Mouse (Mus musculus) kidney, postnatal 0 days (tissue): Measurements from ENCODE around the gene Prr14l. TPM values are rescaled to one million over a fixed set of nuclear protein-coding genes. Genes with fewer than 3 reads are reported as not detected.
A peak's percentile ranks its signal among the peaks of the same experiment; 100 is the strongest.
"Not testable (repeated sequence)": the region's sequence is repeated elsewhere in the genome, so short reads cannot be mapped to it uniquely, and the experiment has no call there.

Source experiments
- ATAC-seq: fragments of 200-750 bp; cut with Nextera tagmentation; replicated peaks from 2 replicates; pipeline ENCODE4 v1.8.0; 2017; ENCODE audit warnings: low read depth, moderate number of reproducible peaks, moderate TSS enrichment, moderate library complexity; ENCODE audit not compliant: low FRiP score
- DNase-seq: peaks from one replicate; pipeline ENCODE4 v3.0.0-alpha.2; 2016; ENCODE audit warnings: low spot score
- H3K27ac ChIP-seq: fragments of 300-500 bp; sonication (generic); 2 replicates; pipeline ENCODE4 v1.5.1; 2014; ENCODE audit warnings: mild to moderate bottlenecking
- H3K27me3 ChIP-seq: fragments of 300-500 bp; sonication (generic); 2 replicates; pipeline ENCODE4 v1.6.1; 2014; ENCODE audit warnings: low read length, mixed read lengths; ENCODE audit not compliant: insufficient read depth
- H3K36me3 ChIP-seq: fragments of 300-500 bp; sonication (generic); 2 replicates; pipeline ENCODE4 v1.6.1; 2014; ENCODE audit warnings: low read length, mixed read lengths; ENCODE audit not compliant: insufficient read depth
- H3K4me1 ChIP-seq: fragments of 300-500 bp; sonication (generic); replicated peaks from 2 replicates; pipeline ENCODE4 v1.6.1; 2014; ENCODE audit warnings: antibody characterized with exemption, low read length, mixed read lengths; ENCODE audit not compliant: insufficient read depth
- H3K4me2 ChIP-seq: fragments of 300-500 bp; sonication (generic); 2 replicates; pipeline ENCODE4 v1.6.1; 2014; ENCODE audit warnings: mild to moderate bottlenecking, low read length, moderate library complexity, mixed read lengths
- H3K4me3 ChIP-seq: fragments of 300-500 bp; sonication (generic); replicated peaks from 2 replicates; pipeline ENCODE4 v1.5.1; 2014; ENCODE audit warnings: low read depth, low read length
- H3K9ac ChIP-seq: fragments of 300-500 bp; sonication (generic); 2 replicates; pipeline ENCODE4 v1.6.1; 2014; ENCODE audit warnings: low read depth, low read length
- H3K9me3 ChIP-seq: fragments of 300-500 bp; sonication (generic); replicated peaks from 2 replicates; pipeline ENCODE4 v1.6.1; 2016; ENCODE audit warnings: low read length, inconsistent platforms, mixed read lengths
- CTCF ChIP-seq: IDR thresholded peaks from 2 replicates; pipeline ENCODE4 v1.5.1; 2016; ENCODE audit warnings: antibody characterized with exemption, low read depth, mild to moderate bottlenecking, moderate library complexity
- WGBS: fragments of 180-500 bp; shearing (Covaris S2); extraction: QIAGEN DNeasy Blood & Tissue Kit; methylation state at CpG from one replicate; pipeline ENCODE4 v1.1.7; 2014; 5-methylcytosine and 5-hydroxymethylcytosine counted together
- polyA plus RNA-seq: library from polyadenylated mRNA; unstranded; fragments of >200 nt; fragmentation: Nextera tagmentation; extraction: Ambion mirVana; gene quantifications from 2 replicates; pipeline ENCODE4 v1.2.1, GENCODE M21; 2015

The Prr14l gene
- polyA plus RNA-seq, 1 experiment from 2014 or later: 11.0 TPM

DNA sequence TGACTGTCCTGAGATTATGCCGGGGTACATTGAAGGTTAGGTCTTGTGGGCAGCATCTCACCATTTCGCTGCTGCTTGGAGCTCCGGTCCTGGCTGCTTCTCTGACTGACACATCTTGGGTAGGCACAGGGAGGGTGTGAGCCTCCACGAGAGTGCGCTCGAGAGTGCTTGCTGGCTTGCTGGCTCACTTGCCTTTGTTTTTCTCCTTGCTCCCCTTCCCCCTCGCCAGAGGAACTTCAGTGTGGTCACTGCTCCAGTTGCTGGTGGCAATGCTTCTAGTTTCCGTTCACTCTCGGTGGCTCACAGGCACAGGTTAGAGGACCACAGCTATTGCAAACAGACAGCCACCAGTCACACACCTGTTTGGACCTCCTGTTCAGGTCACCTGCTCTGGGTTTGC lies 111.9 kb downstream of the Prr14l start:
- no peaks in the 10 kb centered on the region for H3K27me3 ChIP-seq
- DNase-seq (no peak), ATAC-seq (no peak)
- H3K4me2 ChIP-seq: no peak overlapping the region
- H3K9ac ChIP-seq: no peak overlapping the region
- H3K36me3 ChIP-seq: 0 out of 2 replicates have a peak, but pooled peaks cover 3% of the 10 kb centered on the region
- no peak overlapping the region for H3K4me3 ChIP-seq
- peaks cover 14% of the 10 kb centered on the region; the same call in 1 of the 2 replicates for H3K4me1 ChIP-seq
- 74% methylated on average over 9 of the region's 9 CpGs for WGBS
- peak; percentile 45; the same call in 1 of the 2 replicates for TF ChIP-seq CTCF
- no peak overlapping the region for H3K27ac ChIP-seq
- no peaks in the 10 kb centered on the region for H3K9me3 ChIP-seq

- H3K4me2 ChIP-seq, H3K9ac ChIP-seq, H3K9me3 ChIP-seq, H3K36me3 ChIP-seq, H3K4me3 ChIP-seq, H3K27me3 ChIP-seq, H3K4me1 ChIP-seq, DNase-seq, H3K27ac ChIP-seq, ATAC-seq: not testable (repeated sequence)
- WGBS: 92% methylated on average over 4 of the region's 4 CpGs
Observed at GRCm38 (mm10) chr5:32741377-32741776, 112.7 kb downstream of the Prr14l start.

- not testable (repeated sequence) for H3K27me3 ChIP-seq, H3K4me2 ChIP-seq, DNase-seq, H3K9ac ChIP-seq, H3K27ac ChIP-seq, H3K9me3 ChIP-seq, ATAC-seq, H3K4me3 ChIP-seq, H3K36me3 ChIP-seq, H3K4me1 ChIP-seq
- WGBS: 79% methylated on average over 8 of the region's 8 CpGs
Observed at GRCm38 (mm10) chr5:32740850-32741249, 113.2 kb downstream of the Prr14l start.

- peaks cover 12% of the 10 kb centered on the region; the same call in 1 of the 2 replicates for H3K36me3 ChIP-seq
- ATAC-seq (no peak), DNase-seq (no peak)
- H3K27ac ChIP-seq: no peak overlapping the region
- H3K27me3 ChIP-seq: no peaks in the 10 kb centered on the region
- no peaks in the 10 kb centered on the region for H3K9me3 ChIP-seq
- no peak overlapping the region for H3K4me2 ChIP-seq
- H3K4me3 ChIP-seq: no peak overlapping the region
- H3K9ac ChIP-seq: no peak overlapping the region
- no peak for TF ChIP-seq CTCF
- 92% methylated on average over 3 of the region's 3 CpGs for WGBS
- peaks cover 4% of the 10 kb centered on the region; the same call in 1 of the 2 replicates for H3K4me1 ChIP-seq
Observed at GRCm38 (mm10) chr5:32740138-32740537, 113.9 kb downstream of the Prr14l start.

Other genes with a start within 250 kb of the Prr14l start
- 25.8 and 28.0 TPM in 2 replicates for gene Yes1, start 243.1 kb downstream of the Prr14l start, polyA plus RNA-seq
- 74.8 and 78.3 TPM in 2 replicates for gene Pisd, start 68.6 kb downstream of the Prr14l start, polyA plus RNA-seq
- gene Gm20671, start 27.1 kb downstream of the Prr14l start, polyA plus RNA-seq: not detected in 2 replicates
- gene Depdc5, start 9.4 kb upstream of the Prr14l start, polyA plus RNA-seq: 9.6 and 10.7 TPM in 2 replicates
- gene Ywhah, start 164.6 kb upstream of the Prr14l start, polyA plus RNA-seq: 236 and 272 TPM in 2 replicates
- gene Slc5a1, start 250.0 kb upstream of the Prr14l start, polyA plus RNA-seq: 21.2 and 24.2 TPM in 2 replicates